Mouse (Mus musculus): ENCODE data around the gene Mmp19.

GRCm38 (mm10) chr10:128840612-128841011 lies 49.9 kb downstream of the Mmp19 start:
- TF ChIP-seq CTCF (IDR thresholded peaks at IDR 0.05; ENCODE audit: low read depth) (no peak), EP300 (IDR thresholded peaks at IDR 0.05; ENCODE audit: low read depth) (peak; percentile 75)
